Mouse (Mus musculus) ES-E14 (cell line): ENCODE data around the gene Ola1. TPM values are rescaled to one million over a fixed set of nuclear protein-coding genes. Genes with fewer than 3 reads are reported as not detected.

Experiments
- DNase-seq: peaks from one replicate; pipeline ENCODE4 v3.0.0-alpha.2; 2013; ENCODE audit warnings: low read depth, low spot score
- H3K27ac ChIP-seq: 2 replicates; pipeline ENCODE4 v1.5.1; 2012; ENCODE audit warnings: low read depth, mild to moderate bottlenecking, low read length, moderate library complexity, mixed read lengths; ENCODE audit not compliant: poor library complexity, insufficient read depth, severe bottlenecking
- H3K36me3 ChIP-seq: 2 replicates; pipeline ENCODE4 v1.6.1; 2012; ENCODE audit warnings: mild to moderate bottlenecking, low read length, moderate library complexity, mixed read lengths; ENCODE audit not compliant: control insufficient read depth, poor library complexity, insufficient read depth, severe bottlenecking
- H3K4me1 ChIP-seq, 2 experiments: fragments of 150-350 bp in 1 of 2; sonication (generic) in 1 of 2; 2 replicates each; pipeline ENCODE4 v1.6.1; 2012; ENCODE audit warnings: low read length in 2 of 2, mild to moderate bottlenecking in 1 of 2, mixed read lengths in 1 of 2; ENCODE audit not compliant: control insufficient read depth in 2 of 2, insufficient read depth in 2 of 2, poor library complexity in 1 of 2
- H3K4me3 ChIP-seq, 2 experiments: fragments of 150-350 bp in 1 of 2; sonication (generic) in 1 of 2; 2 replicates each; pipeline ENCODE4 v1.5.1; 2012; ENCODE audit warnings: low read length in 2 of 2, low read depth in 1 of 2, mild to moderate bottlenecking in 1 of 2, mixed read lengths in 1 of 2; ENCODE audit not compliant: insufficient read depth in 1 of 2, poor library complexity in 1 of 2, severe bottlenecking in 1 of 2
- H3K9ac ChIP-seq: 2 replicates; pipeline ENCODE4 v1.6.1; 2012; ENCODE audit warnings: low read depth, mild to moderate bottlenecking, low read length, mixed read lengths; ENCODE audit not compliant: poor library complexity, insufficient read depth, severe bottlenecking
- H3K9me3 ChIP-seq: fragments of 150-350 bp; sonication (generic); 2 replicates; pipeline ENCODE4 v1.6.1; 2012; ENCODE audit warnings: low read depth, mild to moderate bottlenecking, low read length; ENCODE audit not compliant: control insufficient read depth, insufficient read depth
- CHD2 ChIP-seq: IDR thresholded peaks from 2 replicates; pipeline ENCODE4 v1.6.1; 2014; ENCODE audit warnings: mild to moderate bottlenecking, low read depth, low read length, inconsistent platforms
- HCFC1 ChIP-seq: IDR thresholded peaks from 2 replicates; pipeline ENCODE4 v1.6.1; 2012; ENCODE audit warnings: low read length, inconsistent platforms, borderline replicate concordance; ENCODE audit not compliant: insufficient read depth
- MAFK ChIP-seq: IDR thresholded peaks from 2 replicates; pipeline ENCODE4 v1.6.1; 2014; ENCODE audit warnings: mild to moderate bottlenecking, low read depth, low read length, inconsistent platforms; ENCODE audit not compliant: insufficient read depth
- ZC3H11A ChIP-seq: IDR thresholded peaks from 2 replicates; pipeline ENCODE4 v1.6.1; 2012; ENCODE audit warnings: low read depth, mild to moderate bottlenecking, inconsistent platforms, low read length, borderline replicate concordance
- ZNF384 ChIP-seq: IDR thresholded peaks from 2 replicates; pipeline ENCODE4 v1.6.1; 2012; ENCODE audit warnings: low read depth, low read length, inconsistent platforms
- in situ Hi-C, 2 experiments: fragments of 600-800 bp; cut with MboI; formaldehyde crosslinking; loops; one replicate each; pipeline ENCODE4 v1.15.1; 2025; ENCODE audit warnings: low sequenced_read_pairs in 2 of 2, inconsistent platforms in 1 of 2; ENCODE audit not compliant: unreplicated experiment in 2 of 2
- total RNA-seq: library from RNA; depleted of rRNA; stranded (reverse); fragments of 300-350 nt; gene quantifications from 2 replicates; pipeline ENCODE4 v1.2.3, GENCODE M21; 2012; rRNA removed

The Ola1 gene
- 61.5 and 90.5 TPM in 2 replicates for total RNA-seq

GRCm38 (mm10) chr2:73218913-73219312, at the start of gene Ola1:
Ola1 (minus strand) TSS chr2:73218924.
- no peak for DNase-seq
- no peaks in the 10 kb centered on the region for H3K4me1 ChIP-seq
- H3K9me3 ChIP-seq, result no peaks in the 10 kb centered on the region
- H3K36me3 ChIP-seq, result no peaks in the 10 kb centered on the region
- no peak for TF ChIP-seq MAFK
- TF ChIP-seq ZNF384, result no peak
- TF ChIP-seq CHD2, result no peak
- no peak for TF ChIP-seq ZC3H11A
- TF ChIP-seq HCFC1, result no peak
- in situ Hi-C loops, result no loop called here
- H3K27ac ChIP-seq, result no peak within 1 kb of the TSS
- no peak within 1 kb of the TSS for H3K4me3 ChIP-seq
- H3K9ac ChIP-seq, result no peak within 1 kb of the TSS

DNA sequence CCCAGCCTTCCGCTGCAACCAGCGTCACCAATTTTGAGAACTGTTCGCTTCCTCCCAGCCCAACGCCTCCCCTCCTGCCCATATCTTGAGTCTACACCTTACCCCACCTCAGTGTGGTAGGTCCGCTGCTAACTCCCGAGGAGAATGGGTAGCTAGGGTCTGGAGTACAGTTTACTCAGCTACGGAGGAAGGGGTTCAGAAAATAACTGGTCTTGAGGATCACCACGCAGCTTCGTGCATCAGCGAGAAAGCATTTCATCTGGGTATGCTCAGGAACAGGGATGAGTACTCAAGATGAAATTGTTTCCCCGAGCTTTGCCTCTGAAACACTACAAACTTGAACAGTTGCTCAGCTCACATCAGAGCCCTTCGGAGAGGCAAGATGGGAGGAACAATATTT, 49.6 kb upstream of the Ola1 start:
- Histone ChIP-seq H3K4me1 (peaks cover 0 to 11% of the 10 kb centered on the region in 2 experiments; a peak in 2 of 4 replicates), H3K27ac (no peak overlapping the region), H3K4me3 (no peak overlapping the region), H3K9me3 (no peaks in the 10 kb centered on the region), H3K36me3 (no peaks in the 10 kb centered on the region), H3K9ac (no peak overlapping the region)
- DNase-seq, result no peak
- in situ Hi-C loops, result loop anchor here in 1 of 2 experiments (10.0 kb wide), 1 partner anchor 1723 kb away; the partner anchor contains the start of gene Dlx2
- TF ChIP-seq MAFK (no peak), ZNF384 (no peak), HCFC1 (no peak), ZC3H11A (no peak), CHD2 (no peak)

DNA sequence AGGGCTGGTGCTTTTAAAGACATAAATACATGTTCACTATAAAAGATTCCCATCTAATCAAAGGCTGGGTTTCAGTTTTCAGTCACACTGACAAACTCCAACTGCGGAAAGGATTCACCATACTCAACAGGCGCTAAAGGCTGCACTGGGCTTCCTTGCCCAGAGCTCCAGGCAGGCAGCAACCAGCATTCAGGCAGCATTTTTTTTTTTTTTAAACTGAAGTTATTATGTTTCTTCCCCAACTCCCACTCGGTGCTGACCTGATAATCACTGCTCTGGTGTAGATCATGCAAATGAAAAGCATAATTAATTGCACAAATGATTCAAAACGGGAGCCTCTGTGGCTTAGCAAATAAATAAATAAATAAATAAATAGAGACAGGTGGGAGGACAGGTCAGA, 49.1 kb upstream of the Ola1 start:
- Histone ChIP-seq H3K9ac (no peak overlapping the region), H3K4me3 (no peak overlapping the region), H3K4me1 (peaks cover 0 to 11% of the 10 kb centered on the region in 2 experiments; a peak in 2 of 4 replicates), H3K9me3 (no peaks in the 10 kb centered on the region), H3K36me3 (no peaks in the 10 kb centered on the region), H3K27ac (no peak overlapping the region)
- in situ Hi-C loops, result loop anchor here in 1 of 2 experiments (10.0 kb wide), 1 partner anchor 1723 kb away; the partner anchor contains the start of gene Dlx2
- TF ChIP-seq MAFK (no peak), ZC3H11A (no peak), ZNF384 (no peak), CHD2 (no peak), HCFC1 (no peak)
- no peak for DNase-seq

GRCm38 (mm10) chr2:73267231-73267630, 48.5 kb upstream of the Ola1 start:
- in situ Hi-C loops, result loop anchor here in 1 of 2 experiments (10.0 kb wide), 1 partner anchor 1722 kb away; the partner anchor contains the start of gene Dlx2
- H3K4me1 ChIP-seq, result peaks cover 0 to 11% of the 10 kb centered on the region in 2 experiments; a peak in 2 of 4 replicates
- TF ChIP-seq ZNF384 (no peak), ZC3H11A (no peak), CHD2 (no peak), HCFC1 (no peak), MAFK (no peak)

More at GRCm38 (mm10) chr2:73267231-73267630, 48.5 kb upstream of the Ola1 start:
- Histone ChIP-seq H3K27ac (no peak overlapping the region), H3K4me3 (no peak overlapping the region), H3K36me3 (no peaks in the 10 kb centered on the region), H3K9me3 (no peaks in the 10 kb centered on the region), H3K9ac (no peak overlapping the region)
- no peak for DNase-seq
